Mouse (Mus musculus): ENCODE measurements around the gene Ptpra.

- TF ChIP-seq CTCF (IDR thresholded peaks at IDR 0.05; ENCODE audit: low read depth) (no peak; the same call in 1 of the 2 replicates), EP300 (IDR thresholded peaks at IDR 0.05; ENCODE audit: low read depth) (no peak)
Observed at GRCm38 (mm10) chr2:130528457-130528856, 78.4 kb downstream of the Ptpra start.
